11 mouse cellular contexts compared by ENCODE assay signal in the genomic region with DNA sequence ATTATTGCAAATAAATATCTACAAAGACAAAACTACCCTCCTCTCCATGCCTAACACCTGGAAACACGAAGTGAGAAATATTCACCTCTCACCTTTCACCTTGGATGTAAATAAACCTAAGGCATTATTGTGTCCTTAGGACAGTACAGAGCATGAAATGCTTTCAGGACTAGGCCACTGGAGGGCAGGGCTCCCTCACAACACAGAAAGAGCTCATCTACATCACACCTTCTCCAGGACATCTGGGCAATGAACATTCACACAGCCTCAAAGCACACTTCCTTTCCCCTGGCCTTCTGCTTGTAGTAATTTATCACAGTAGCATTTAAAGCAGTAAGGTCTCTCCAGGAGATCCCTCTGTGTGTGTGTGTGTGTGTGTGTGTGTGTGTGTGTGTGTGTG. TPM values are rescaled to one million over a fixed set of nuclear protein-coding genes. Genes with fewer than 3 reads are reported as not detected.
A peak's percentile ranks its signal among the peaks of the same experiment; 100 is the strongest.
DNase-seq lines count a peak whose midpoint lies in the region; ATAC-seq and TF ChIP-seq lines count a peak whose summit lies in the region.
"Had no signal": no experiment of that assay in that cellular context is flagged by ENCODE, and none has a peak within 500 bp of the region (broad histone marks: within the 10 kb centered on the region; RNA-seq: fewer than 3 reads in every experiment).

No protein-coding gene starts in this region.

- no peaks in the 10 kb centered on the region for H3K4me1 ChIP-seq in hindbrain, postnatal 0 days (ENCODE audit: insufficient read depth, low read length)
- H3K4me1 ChIP-seq in hindbrain, embryonic 13.5 days (replicated peaks), result no peaks in the 10 kb centered on the region
- H3K4me1 ChIP-seq in midbrain, postnatal 0 days (ENCODE audit: insufficient read depth, low read length), result no peaks in the 10 kb centered on the region
- no peaks in the 10 kb centered on the region for H3K4me1 ChIP-seq in midbrain, embryonic 16.5 days (ENCODE audit: control insufficient read depth, insufficient read depth, low read length)
- H3K4me1 ChIP-seq in embryonic facial prominence, embryonic 10.5 days, result no peaks in the 10 kb centered on the region
- H3K4me1 ChIP-seq: hindbrain, embryonic 12.5 days had no signal

- H3K36me3 ChIP-seq in hindbrain, postnatal 0 days (ENCODE audit: insufficient read depth, low read length), result peaks cover 19% of the 10 kb centered on the region
- H3K36me3 ChIP-seq in hindbrain, embryonic 13.5 days, result peaks cover 52% of the 10 kb centered on the region
- H3K36me3 ChIP-seq in midbrain, postnatal 0 days (ENCODE audit: insufficient read depth, low read length), result peaks cover 13% of the 10 kb centered on the region
- H3K36me3 ChIP-seq in midbrain, embryonic 16.5 days (ENCODE audit: control insufficient read depth, insufficient read depth, low read length), result peaks cover 10% of the 10 kb centered on the region
- peaks cover 92% of the 10 kb centered on the region for H3K36me3 ChIP-seq in embryonic facial prominence, embryonic 10.5 days (replicated peaks)

- ATAC-seq in hindbrain, postnatal 0 days, result no peak
- ATAC-seq in hindbrain, embryonic 13.5 days (ENCODE audit: low FRiP score), result no peak
- ATAC-seq in midbrain, postnatal 0 days (ENCODE audit: low FRiP score), result no peak
- ATAC-seq in midbrain, embryonic 16.5 days, result no peak
- ATAC-seq: forebrain, embryonic 16.5 days had no signal

- H3K27me3 ChIP-seq in hindbrain, postnatal 0 days (ENCODE audit: insufficient read depth, low read length), result no peaks in the 10 kb centered on the region
- no peaks in the 10 kb centered on the region for H3K27me3 ChIP-seq in hindbrain, embryonic 13.5 days
- H3K27me3 ChIP-seq in midbrain, postnatal 0 days (ENCODE audit: insufficient read depth, low read length), result no peaks in the 10 kb centered on the region
- no peaks in the 10 kb centered on the region for H3K27me3 ChIP-seq in midbrain, embryonic 16.5 days (ENCODE audit: control insufficient read depth, insufficient read depth, low read depth, low read length)
- no peaks in the 10 kb centered on the region for H3K27me3 ChIP-seq in embryonic facial prominence, embryonic 10.5 days (replicated peaks; ENCODE audit: low read depth, poor library complexity, severe bottlenecking)
- H3K27me3 ChIP-seq: hindbrain, embryonic 12.5 days; megakaryocyte, embryonic 14.5 days had no signal

- no peak overlapping the region for H3K9ac ChIP-seq in hindbrain, postnatal 0 days (replicated peaks; ENCODE audit: low read length)
- H3K9ac ChIP-seq in hindbrain, embryonic 13.5 days, result no peak overlapping the region
- H3K9ac ChIP-seq in midbrain, postnatal 0 days (replicated peaks; ENCODE audit: low read length, poor library complexity, severe bottlenecking), result no peak overlapping the region
- H3K9ac ChIP-seq in midbrain, embryonic 16.5 days (ENCODE audit: low read depth, low read length), result no peak overlapping the region
- H3K9ac ChIP-seq: hindbrain, embryonic 12.5 days had no signal

- peak; percentile 70 for TF ChIP-seq CTCF in hindbrain, postnatal 0 days (IDR thresholded peaks at IDR 0.05; ENCODE audit: low read depth)
- peak; percentile 70 for TF ChIP-seq CTCF in midbrain, postnatal 0 days (IDR thresholded peaks at IDR 0.05)

- no peaks in the 10 kb centered on the region for H3K9me3 ChIP-seq in hindbrain, postnatal 0 days (ENCODE audit: low read length)
- no peaks in the 10 kb centered on the region for H3K9me3 ChIP-seq in hindbrain, embryonic 13.5 days
- H3K9me3 ChIP-seq in midbrain, postnatal 0 days (ENCODE audit: low read length), result no peaks in the 10 kb centered on the region
- no peaks in the 10 kb centered on the region for H3K9me3 ChIP-seq in midbrain, embryonic 16.5 days (replicated peaks; ENCODE audit: control insufficient read depth, low read length, poor library complexity, severe bottlenecking)
- H3K9me3 ChIP-seq in embryonic facial prominence, embryonic 10.5 days, result no peaks in the 10 kb centered on the region
- H3K9me3 ChIP-seq: hindbrain, embryonic 12.5 days had no signal

- H3K4me2 ChIP-seq in hindbrain, postnatal 0 days (ENCODE audit: low read depth, low read length), result no peak overlapping the region
- H3K4me2 ChIP-seq in hindbrain, embryonic 13.5 days, result no peak overlapping the region
- H3K4me2 ChIP-seq in midbrain, postnatal 0 days (ENCODE audit: low read depth, low read length, poor library complexity, severe bottlenecking), result no peak overlapping the region
- no peak overlapping the region for H3K4me2 ChIP-seq in midbrain, embryonic 16.5 days (ENCODE audit: low read length)
- H3K4me2 ChIP-seq: hindbrain, embryonic 12.5 days had no signal

- no peak overlapping the region for H3K27ac ChIP-seq in hindbrain, postnatal 0 days
- no peak overlapping the region for H3K27ac ChIP-seq in hindbrain, embryonic 13.5 days
- no peak overlapping the region for H3K27ac ChIP-seq in midbrain, postnatal 0 days (ENCODE audit: low read depth, low read length)
- no peak overlapping the region for H3K27ac ChIP-seq in midbrain, embryonic 16.5 days (ENCODE audit: low read length)
- H3K27ac ChIP-seq in embryonic facial prominence, embryonic 10.5 days (replicated peaks), result no peak overlapping the region
- H3K27ac ChIP-seq: hindbrain, embryonic 12.5 days had no signal

- 80% methylated on average over 1 of the region's 1 CpGs for WGBS in hindbrain, postnatal 0 days
- 93% methylated on average over 1 of the region's 1 CpGs for WGBS in hindbrain, embryonic 13.5 days
- 88% methylated on average over 1 of the region's 1 CpGs for WGBS in midbrain, postnatal 0 days
- WGBS in midbrain, embryonic 16.5 days, result 82% methylated on average over 1 of the region's 1 CpGs
- WGBS in embryonic facial prominence, embryonic 10.5 days, result 86% methylated on average over 1 of the region's 1 CpGs

- H3K4me3 ChIP-seq in hindbrain, postnatal 0 days (ENCODE audit: low read length), result no peak overlapping the region
- H3K4me3 ChIP-seq in hindbrain, embryonic 13.5 days, result no peak overlapping the region
- H3K4me3 ChIP-seq in midbrain, postnatal 0 days (ENCODE audit: low read depth, low read length), result no peak overlapping the region
- H3K4me3 ChIP-seq in midbrain, embryonic 16.5 days (ENCODE audit: low read depth, low read length), result no peak overlapping the region
- no peak overlapping the region for H3K4me3 ChIP-seq in embryonic facial prominence, embryonic 10.5 days
- H3K4me3 ChIP-seq: hindbrain, embryonic 12.5 days; megakaryocyte, embryonic 14.5 days had no signal

- peak; percentile 31 for DNase-seq in hindbrain, postnatal 0 days (ENCODE audit: low spot score)
- DNase-seq in midbrain, postnatal 0 days (ENCODE audit: low spot score), result peak; percentile 12
- DNase-seq in brain, adult 2 months (ENCODE audit: low read depth, low spot score), result peak; percentile 79
- peak; percentile 39 for DNase-seq in thymus, postnatal 0 days (ENCODE audit: low spot score)
- DNase-seq in embryonic facial prominence, embryonic 10.5 days (ENCODE audit: low spot score), result no peak
- DNase-seq in gastrocnemius, postnatal 10 days, result no peak

RNA-seq across cellular contexts. Expression of gene Rnf169, which starts 44.5 kb away (rescaled TPM):
- total RNA-seq in hindbrain, postnatal 0 days (2014; rRNA removed), result 13.9 and 14.2 TPM in 2 replicates
- polyA plus RNA-seq in hindbrain, postnatal 0 days (2015; fragmentation: Nextera tagmentation; extraction: Ambion mirVana), result 2.6 and 2.7 TPM in 2 replicates
- polyA plus RNA-seq in hindbrain, embryonic 13.5 days (2015; fragmentation: Nextera tagmentation; extraction: Ambion mirVana), result 4.1 and 4.5 TPM in 2 replicates
- 17.1 and 18.8 TPM in 2 replicates for total RNA-seq in midbrain, postnatal 0 days (2014; rRNA removed)
- 3.1 and 3.6 TPM in 2 replicates for polyA plus RNA-seq in midbrain, postnatal 0 days (2015; fragmentation: Nextera tagmentation; extraction: Ambion mirVana)
- 4.3 and 4.4 TPM in 2 replicates for polyA plus RNA-seq in midbrain, embryonic 16.5 days (2015; fragmentation: Nextera tagmentation; extraction: Ambion mirVana)
- 5.0 and 7.0 TPM in 2 replicates for polyA plus RNA-seq in thymus, postnatal 0 days (2015; fragmentation: Nextera tagmentation; extraction: Ambion mirVana)
- polyA plus RNA-seq in embryonic facial prominence, embryonic 10.5 days (2016; fragmentation: Nextera tagmentation; extraction: Ambion mirVana), result 5.4 and 5.7 TPM in 2 replicates
- total RNA-seq in gastrocnemius, postnatal 10 days (2021), result 10 to 100 TPM in 1 of 2 experiments, 1 to 10 TPM in 1; 9.2 to 10.5 TPM

Comparison
In these comparisons a context has a peak if more than half of its experiments do, and no peak if none do; other contexts are left out.
1. DNase-seq: peak in hindbrain, postnatal 0 days (single experiment), midbrain, postnatal 0 days (single experiment), brain, adult 2 months (single experiment) and thymus, postnatal 0 days (single experiment); none in embryonic facial prominence, embryonic 10.5 days (single experiment) and gastrocnemius, postnatal 10 days (single experiment).